Mouse (Mus musculus) frontal cortex, adult 2 months (tissue): Measurements from ENCODE around the gene Aspscr1. TPM values are rescaled to one million over a fixed set of nuclear protein-coding genes. Genes with fewer than 3 reads are reported as not detected.

Source experiments
- DNase-seq, 2 experiments: peaks; one replicate each; pipeline ENCODE4 v3.0.0; 2022; ENCODE audit warnings: low spot score in 1 of 2; ENCODE audit errors: extremely low spot score in 1 of 2
- polyA plus RNA-seq: library from polyadenylated mRNA; depleted of rRNA; stranded (reverse); fragments of >200 nt; gene quantifications from 2 replicates; pipeline ENCODE4 v1.2.3, GENCODE M21; 2012; rRNA removed

The Aspscr1 gene
- 45.1 and 51.8 TPM in 2 replicates for polyA plus RNA-seq

- peak; percentile 83 to 92 for DNase-seq
Measured at GRCm38 (mm10) chr11:120672687-120673593, at the start of gene Aspscr1. Gene Aspscr1, plus strand, starts transcription at chr11:120672973.

- DNase-seq = peak in 1 of 2 experiments; percentile 69
Measured at GRCm38 (mm10) chr11:120623961-120624679, 48.7 kb upstream of the Aspscr1 start.

GRCm38 (mm10) chr11:120624680-120625111 is 48.1 kb upstream of the Aspscr1 start:
- DNase-seq = peak; percentile 65 to 90

DNA sequence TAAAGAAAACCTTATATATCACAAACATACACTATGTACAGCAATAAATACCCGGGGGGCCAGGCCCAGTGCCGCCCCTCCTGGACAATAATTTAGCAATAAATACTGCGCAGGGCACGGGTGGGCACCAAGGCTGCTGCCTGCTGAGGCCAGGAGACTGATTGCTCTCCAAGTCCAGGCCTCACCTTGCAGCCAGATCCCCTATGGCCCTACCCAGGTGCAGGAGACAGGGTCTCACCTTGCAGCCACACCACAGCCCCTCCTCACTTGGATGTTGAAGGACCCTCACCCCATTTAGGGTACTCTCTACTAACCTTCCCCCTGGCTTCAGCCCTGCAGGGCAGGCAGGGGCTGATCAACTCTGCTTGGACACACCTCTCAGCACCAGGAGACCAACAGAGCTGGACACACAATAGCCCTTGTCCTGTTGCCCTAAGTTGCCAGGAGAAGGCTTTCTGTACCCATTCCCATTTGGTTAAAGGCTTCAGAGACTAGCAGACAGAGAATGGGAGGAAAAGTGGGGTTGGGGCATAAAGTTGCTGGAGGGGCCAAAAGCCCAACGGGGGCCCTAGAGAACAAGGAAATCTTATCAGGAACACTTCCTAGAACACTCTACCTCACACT is 47.5 kb upstream of the Aspscr1 start, which contains the start of gene Sirt7:
TSS of gene Sirt7 (minus strand) at position 89 of the 624 bp plus-strand sequence.
- no peak for DNase-seq

GRCm38 (mm10) chr11:120626785-120627467 is 45.8 kb upstream of the Aspscr1 start:
- DNase-seq = no peak

GRCm38 (mm10) chr11:120627468-120628300 is 45.1 kb upstream of the Aspscr1 start:
- no peak for DNase-seq

GRCm38 (mm10) chr11:120628601-120629340 is 44.0 kb upstream of the Aspscr1 start:
- no peak for DNase-seq

GRCm38 (mm10) chr11:120629341-120629730 is 43.4 kb upstream of the Aspscr1 start:
- no peak for DNase-seq

DNA sequence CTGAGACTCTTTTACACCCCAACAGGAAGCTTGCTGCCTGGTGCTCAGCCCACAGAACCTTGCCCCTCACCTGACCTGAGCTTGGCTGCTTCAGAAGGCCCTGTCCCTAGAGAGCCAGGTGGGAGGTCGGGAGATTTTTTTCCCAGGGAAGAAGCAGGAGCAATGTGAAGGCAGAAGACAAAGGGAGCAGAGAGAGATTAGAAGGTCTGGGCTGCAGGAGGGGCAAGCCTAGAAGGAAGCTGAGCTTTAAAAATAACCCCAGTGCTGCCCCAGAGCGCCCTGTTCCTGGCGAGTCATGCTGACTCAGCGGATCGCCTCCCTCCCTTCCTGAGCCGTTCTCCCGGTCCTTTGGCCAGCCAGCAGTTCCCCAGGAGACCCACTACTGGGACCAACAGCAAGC is 42.9 kb upstream of the Aspscr1 start:
- DNase-seq = no peak

DNA sequence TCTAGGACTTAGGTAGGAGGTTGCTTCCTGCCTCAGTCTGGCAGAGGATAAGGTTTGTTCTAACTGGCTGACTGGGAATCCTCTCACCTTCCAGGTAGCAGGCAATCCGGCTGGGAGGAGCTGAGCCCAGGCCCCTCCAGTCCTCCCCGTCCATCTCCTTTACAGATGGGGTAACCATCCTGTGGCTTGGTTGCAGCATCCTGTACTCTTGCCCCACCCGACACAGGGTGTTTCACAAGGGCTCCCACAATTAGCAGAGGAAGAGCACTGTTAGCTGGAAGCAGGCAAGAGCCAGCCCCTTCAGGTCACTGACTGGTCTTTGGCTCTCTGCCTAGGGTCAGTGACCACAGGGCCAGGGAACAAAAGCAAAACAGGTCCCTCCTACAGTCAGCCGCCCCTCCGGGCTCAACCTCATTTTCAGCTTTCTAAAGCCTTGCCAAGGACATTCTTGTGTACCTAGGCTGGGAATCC is 42.3 kb upstream of the Aspscr1 start:
- no peak for DNase-seq

- no peak for DNase-seq
Measured at GRCm38 (mm10) chr11:120630881-120631725, 41.7 kb upstream of the Aspscr1 start.

- DNase-seq = no peak
Measured at GRCm38 (mm10) chr11:120631726-120632448, 40.9 kb upstream of the Aspscr1 start.

- DNase-seq = peak in 1 of 2 experiments; percentile 58
Measured at GRCm38 (mm10) chr11:120632559-120633519, 39.9 kb upstream of the Aspscr1 start.

DNA sequence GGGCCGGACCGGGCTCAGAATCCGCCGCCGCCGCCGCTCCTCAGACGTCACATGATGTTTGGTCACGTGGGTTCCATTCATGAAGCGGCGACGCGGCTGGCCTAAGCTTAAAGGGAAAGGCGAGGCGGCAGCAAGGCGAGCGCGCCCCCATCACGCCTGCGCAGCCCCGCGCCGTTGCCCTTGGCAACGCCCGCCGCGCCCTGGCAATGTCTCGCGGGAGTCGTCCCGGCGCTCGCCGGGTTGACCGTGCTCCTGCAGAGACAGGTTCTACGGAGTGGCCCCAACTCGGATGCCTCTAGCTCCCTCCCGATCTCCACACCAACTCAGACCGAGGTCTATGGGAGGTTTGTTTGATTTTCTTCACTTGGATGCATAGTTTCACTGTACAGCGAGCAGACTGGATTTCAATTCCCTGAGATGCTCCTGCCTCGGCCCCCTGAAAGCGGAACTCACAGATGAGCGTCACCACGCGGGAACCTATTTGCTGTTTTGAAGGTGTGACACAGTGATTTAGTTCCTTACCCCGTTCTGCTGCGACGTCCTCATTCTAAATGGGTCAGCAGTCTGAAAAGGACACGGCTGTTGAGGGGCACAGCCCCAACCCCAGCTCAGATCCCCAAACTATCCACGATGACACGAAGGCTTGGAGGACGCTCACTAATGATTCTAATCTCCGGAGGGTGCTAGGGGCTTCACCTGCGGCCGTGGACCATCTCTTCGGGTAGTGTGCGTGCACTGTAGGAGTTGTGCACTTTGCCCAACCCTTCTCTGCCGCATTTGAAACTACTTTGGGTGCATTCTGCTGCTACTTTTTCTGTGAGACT is 39.0 kb upstream of the Aspscr1 start, which contains the start of gene Mafg:
TSS of gene Mafg (minus strand) at position 81 of the 824 bp plus-strand sequence.
- DNase-seq = peak; percentile 85 to 94

DNA sequence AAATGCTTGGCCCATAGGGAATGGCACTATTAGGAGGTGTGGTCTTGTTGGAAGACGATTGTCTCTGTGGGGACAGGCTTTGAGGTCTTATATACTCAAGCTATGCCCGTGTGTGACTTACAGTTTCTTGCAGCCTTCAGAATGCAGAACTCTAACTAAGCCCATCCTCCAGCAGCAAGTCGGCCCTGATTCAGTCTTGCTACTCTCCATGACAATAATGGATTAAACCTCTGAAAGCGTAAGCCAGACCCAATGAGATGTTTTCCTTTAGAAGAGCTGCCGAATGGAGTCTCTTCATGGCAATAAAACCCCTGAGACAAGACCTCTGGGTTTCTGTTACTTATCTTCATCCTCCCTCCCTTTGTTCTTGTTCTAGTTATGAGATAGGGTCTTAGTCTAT is 38.0 kb upstream of the Aspscr1 start:
- DNase-seq = no peak
